Mouse (Mus musculus) lung, embryonic 15.5 days (tissue): ENCODE results near the gene Emd. TPM values are rescaled to one million over a fixed set of nuclear protein-coding genes. Genes with fewer than 3 reads are reported as not detected.

Source experiments
- microRNA-seq: library from miRNA; unstranded; fragments of <30 nt; microRNA quantifications from one replicate; pipeline ENCODE4, GENCODE M21; 2016
- polyA plus RNA-seq: library from polyadenylated mRNA; unstranded; fragments of >200 nt; fragmentation: Nextera tagmentation; extraction: Ambion mirVana; gene quantifications from 2 replicates; pipeline ENCODE4 v1.2.1, GENCODE M21; 2015

The Emd gene
- polyA plus RNA-seq, 1 experiment from 2014 or later, result 23.2 TPM

Small RNA genes within 50 kb of the gene (microRNA-seq; reads per million reads assigned to microRNA genes)
- 0.56 reads per million for gene Mir7091

Other genes starting within 250 kb of the Emd start
- 61.6 and 67.9 TPM in 2 replicates for gene Irak1, start 230.8 kb upstream of the Emd start, polyA plus RNA-seq
- gene Opn1mw, start 127.2 kb upstream of the Emd start, polyA plus RNA-seq, result not detected in 2 replicates
- gene Mecp2, start 119.3 kb upstream of the Emd start, polyA plus RNA-seq, result 13.1 and 15.1 TPM in 2 replicates
- gene Tex28, start 86.8 kb upstream of the Emd start, polyA plus RNA-seq, result not detected in 2 replicates
- gene Tktl1, start 77.4 kb upstream of the Emd start, polyA plus RNA-seq, result not detected in 2 replicates
- 361 and 366 TPM in 2 replicates for gene Flna, start 4.9 kb upstream of the Emd start, polyA plus RNA-seq
- gene Rpl10, start 16.1 kb downstream of the Emd start, polyA plus RNA-seq, result 846 and 923 TPM in 2 replicates
- gene Taz, start 27.2 kb downstream of the Emd start, polyA plus RNA-seq, result 78.8 and 83.8 TPM in 2 replicates
- 11.2 and 15.8 TPM in 2 replicates for gene Dnase1l1, start 27.6 kb downstream of the Emd start, polyA plus RNA-seq
- gene Atp6ap1, start 42.4 kb downstream of the Emd start, polyA plus RNA-seq, result 134 and 138 TPM in 2 replicates
- gene Gdi1, start 50.3 kb downstream of the Emd start, polyA plus RNA-seq, result 154 and 193 TPM in 2 replicates
- gene Fam50a, start 58.3 kb downstream of the Emd start, polyA plus RNA-seq, result 63.2 and 63.9 TPM in 2 replicates
- 8.8 and 9.8 TPM in 2 replicates for gene Plxna3, start 74.4 kb downstream of the Emd start, polyA plus RNA-seq
- gene Lage3, start 98.9 kb downstream of the Emd start, polyA plus RNA-seq, result 104 and 119 TPM in 2 replicates
- gene Ubl4a, start 118.5 kb downstream of the Emd start, polyA plus RNA-seq, result 83.2 and 84.1 TPM in 2 replicates
- 21.0 and 21.1 TPM in 2 replicates for gene Slc10a3, start 118.7 kb downstream of the Emd start, polyA plus RNA-seq
- gene Fam3a, start 138.6 kb downstream of the Emd start, polyA plus RNA-seq, result 39.6 and 46.7 TPM in 2 replicates
- 18.5 and 18.6 TPM in 2 replicates for gene Ikbkg, start 138.6 kb downstream of the Emd start, polyA plus RNA-seq
- gene G6pdx, start 174.5 kb downstream of the Emd start, polyA plus RNA-seq, result 46.8 and 51.5 TPM in 2 replicates
- gene Gm6880, start 226.7 kb downstream of the Emd start, polyA plus RNA-seq, result not detected in 2 replicates